Mouse (Mus musculus) forebrain, embryonic 10.5 days (tissue): ENCODE results near the gene Adam17. TPM values are rescaled to one million over a fixed set of nuclear protein-coding genes. Genes with fewer than 3 reads are reported as not detected.

ENCODE experiments used
- DNase-seq: peaks from one replicate; pipeline ENCODE4 v3.0.0-alpha.2; 2017; ENCODE audit warnings: low spot score; ENCODE audit errors: extremely low spot score
- H3K27ac ChIP-seq: fragments of 300-500 bp; sonication (generic); 2 replicates; pipeline ENCODE4 v1.5.1; 2016; ENCODE audit warnings: mild to moderate bottlenecking
- H3K27me3 ChIP-seq: fragments of 300-500 bp; sonication (generic); 2 replicates; pipeline ENCODE4 v1.6.1; 2016; ENCODE audit warnings: mild to moderate bottlenecking; ENCODE audit not compliant: poor library complexity, severe bottlenecking
- H3K36me3 ChIP-seq: fragments of 300-500 bp; sonication (generic); replicated peaks from 2 replicates; pipeline ENCODE4 v1.6.1; 2016; ENCODE audit warnings: mild to moderate bottlenecking, moderate library complexity
- H3K4me1 ChIP-seq: fragments of 300-500 bp; sonication (generic); 2 replicates; pipeline ENCODE4 v1.6.1; 2016
- H3K4me3 ChIP-seq: fragments of 300-500 bp; sonication (generic); 2 replicates; pipeline ENCODE4 v1.5.1; 2016; ENCODE audit warnings: mild to moderate bottlenecking, moderate library complexity
- H3K9me3 ChIP-seq: fragments of 300-500 bp; sonication (generic); 2 replicates; pipeline ENCODE4 v1.6.1; 2016; ENCODE audit warnings: mild to moderate bottlenecking, moderate library complexity
- WGBS: fragments of 180-500 bp; shearing (Covaris S2); methylation state at CpG from one replicate; pipeline ENCODE4 v1.1.7; 2016; 5-methylcytosine and 5-hydroxymethylcytosine counted together
- polyA plus RNA-seq: library from polyadenylated mRNA; unstranded; fragments of >200 nt; fragmentation: Nextera tagmentation; extraction: Ambion mirVana; gene quantifications from 2 replicates; pipeline ENCODE4 v1.2.1, GENCODE M21; 2016

Gene Adam17
- polyA plus RNA-seq, 1 experiment from 2014 or later: 41.1 TPM

DNA sequence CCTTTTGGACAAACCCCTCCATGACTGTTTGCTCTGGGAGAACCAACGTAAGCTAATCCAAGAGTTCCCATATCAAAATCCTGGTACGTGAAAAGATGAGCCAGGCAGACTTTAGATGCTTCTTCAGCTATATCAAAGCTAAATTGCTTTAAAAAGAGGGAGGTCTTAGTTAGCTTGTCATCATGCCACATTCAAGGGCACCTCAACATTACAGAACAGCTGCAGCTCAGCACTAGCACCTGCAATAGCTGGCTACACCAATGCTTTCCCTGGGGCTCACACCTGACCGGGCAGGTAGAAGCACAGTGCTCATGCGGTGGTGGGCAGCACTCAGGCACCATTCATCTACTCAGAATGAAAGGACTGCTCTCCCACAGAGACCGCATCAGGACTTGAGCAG is 32.8 kb downstream of the Adam17 start:
- 91% methylated on average over 5 of the region's 5 CpGs for WGBS
- Histone ChIP-seq H3K27ac (no peak overlapping the region), H3K36me3 (peaks cover 89% of the 10 kb centered on the region), H3K9me3 (no peaks in the 10 kb centered on the region), H3K4me1 (no peaks in the 10 kb centered on the region), H3K27me3 (no peaks in the 10 kb centered on the region), H3K4me3 (no peak overlapping the region)
- no peak for DNase-seq

DNA sequence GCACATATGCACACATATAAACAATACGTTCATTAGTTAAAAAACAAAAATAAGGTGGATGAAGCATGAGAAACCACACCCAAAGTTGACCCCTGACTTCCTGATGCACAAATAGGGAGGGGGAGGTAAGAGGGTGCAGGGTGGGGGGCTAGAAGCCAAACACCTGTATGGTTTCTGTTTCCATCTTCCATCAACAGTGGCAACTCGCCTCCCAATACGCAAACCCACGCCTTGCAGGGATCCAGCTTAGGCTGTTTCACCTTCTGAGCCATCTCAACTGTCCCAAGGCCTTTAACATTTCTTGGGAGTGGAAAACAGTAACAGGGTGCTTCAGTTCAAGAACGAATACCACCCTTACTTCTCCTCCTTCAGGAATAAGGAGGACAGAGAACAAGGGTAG is 36.3 kb downstream of the Adam17 start:
- Histone ChIP-seq H3K27me3 (no peaks in the 10 kb centered on the region), H3K36me3 (peaks cover 90% of the 10 kb centered on the region), H3K4me1 (no peaks in the 10 kb centered on the region), H3K27ac (no peak overlapping the region), H3K4me3 (no peak overlapping the region), H3K9me3 (no peaks in the 10 kb centered on the region)
- 93% methylated on average over 5 of the region's 5 CpGs for WGBS
- DNase-seq: no peak

DNA sequence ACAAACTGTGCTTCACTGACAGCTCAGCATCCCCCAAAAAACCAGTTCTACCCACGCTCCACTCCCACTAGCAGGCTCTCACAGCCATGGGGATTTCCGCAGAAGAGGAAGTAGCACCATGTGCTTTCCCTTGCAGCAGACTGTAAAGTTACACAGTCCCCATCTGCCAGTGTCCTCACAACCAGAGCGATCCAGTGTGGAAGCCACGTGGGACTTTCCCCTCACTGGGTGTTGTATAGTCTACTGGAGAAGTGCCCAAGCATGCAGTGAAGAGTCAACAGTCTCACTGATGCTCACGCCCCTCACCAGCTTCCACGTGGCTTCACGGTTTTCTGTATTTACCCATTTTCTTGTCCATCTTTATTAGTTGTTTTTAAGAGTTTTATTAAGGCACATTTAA is 37.6 kb downstream of the Adam17 start:
- no peak for DNase-seq
- H3K9me3 ChIP-seq: no peaks in the 10 kb centered on the region
- no peaks in the 10 kb centered on the region for H3K4me1 ChIP-seq
- 94% methylated on average over 7 of the region's 7 CpGs for whole genome bisulfite sequencing
- H3K27me3 ChIP-seq: no peaks in the 10 kb centered on the region
- no peak overlapping the region for H3K27ac ChIP-seq
- no peak overlapping the region for H3K4me3 ChIP-seq
- H3K36me3 ChIP-seq: peaks cover 91% of the 10 kb centered on the region

DNA sequence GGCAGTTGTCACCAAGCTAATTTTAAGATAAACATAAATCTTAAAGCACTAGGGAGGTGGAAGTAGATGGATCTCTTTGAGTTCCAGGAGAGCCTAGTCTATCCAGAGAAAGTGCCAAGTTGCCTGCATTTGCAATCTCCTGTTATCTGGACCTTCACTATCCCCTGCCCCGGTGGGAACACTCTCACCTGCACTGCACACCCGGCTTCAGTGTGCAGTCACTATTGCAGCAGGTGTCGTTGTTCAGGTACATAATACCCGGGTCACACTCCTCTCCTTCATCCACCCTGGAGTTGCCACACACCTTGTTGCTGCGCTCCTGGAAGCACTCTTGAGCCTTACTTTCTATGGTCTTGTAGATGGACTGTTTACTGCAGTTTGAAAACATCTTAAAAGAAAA is 39.7 kb downstream of the Adam17 start:
- Histone ChIP-seq H3K27me3 (no peaks in the 10 kb centered on the region), H3K4me1 (no peaks in the 10 kb centered on the region), H3K4me3 (no peak overlapping the region), H3K27ac (no peak overlapping the region), H3K9me3 (no peaks in the 10 kb centered on the region), H3K36me3 (peaks cover 91% of the 10 kb centered on the region)
- DNase-seq: no peak
- WGBS: 91% methylated on average over 5 of the region's 5 CpGs

DNA sequence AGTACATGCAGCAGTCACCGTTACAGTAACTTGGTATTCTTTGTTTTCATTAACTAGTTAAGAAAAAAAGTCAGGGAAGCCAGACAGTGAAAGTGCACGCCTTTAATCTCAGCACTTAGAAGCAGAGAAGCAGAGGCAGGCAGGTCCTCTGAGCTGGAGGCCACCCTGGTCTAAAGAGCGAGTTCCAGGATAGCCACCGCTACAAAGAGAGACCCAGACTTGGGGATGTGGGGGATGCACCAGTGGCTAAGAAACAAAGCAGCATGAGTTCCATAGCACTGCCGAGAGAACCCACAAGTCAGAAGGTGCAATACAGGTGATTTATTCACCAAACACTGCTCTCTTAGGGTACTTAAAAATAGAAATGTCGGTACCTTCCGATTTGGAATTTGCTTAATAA is 40.4 kb downstream of the Adam17 start:
- Histone ChIP-seq H3K36me3 (peaks cover 93% of the 10 kb centered on the region), H3K4me1 (no peaks in the 10 kb centered on the region), H3K9me3 (no peaks in the 10 kb centered on the region), H3K4me3 (no peak overlapping the region), H3K27ac (no peak overlapping the region), H3K27me3 (no peaks in the 10 kb centered on the region)
- 98% methylated on average over 7 of the region's 7 CpGs for WGBS
- DNase-seq: no peak

DNA sequence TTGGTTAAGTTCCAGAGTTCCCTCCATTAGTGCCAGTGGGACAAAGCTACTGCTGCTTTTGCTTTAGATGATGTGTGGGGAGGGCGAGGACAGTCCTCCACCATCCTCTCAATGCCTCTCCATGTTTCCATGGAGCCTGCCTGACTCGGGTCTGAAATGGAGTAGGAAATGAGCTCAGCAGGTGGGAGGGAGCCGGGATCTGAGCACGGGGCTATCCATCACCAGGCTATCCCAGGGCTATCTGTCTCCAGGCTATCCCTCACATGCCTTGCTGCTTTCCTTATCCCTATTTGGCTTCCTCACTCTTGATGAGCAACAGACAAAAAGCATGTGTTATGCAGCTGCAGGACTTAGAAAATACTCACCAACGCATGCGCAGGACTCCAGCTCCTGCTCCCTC is 41.7 kb downstream of the Adam17 start:
- no peaks in the 10 kb centered on the region for H3K27me3 ChIP-seq
- no peaks in the 10 kb centered on the region for H3K4me1 ChIP-seq
- no peak overlapping the region for H3K27ac ChIP-seq
- no peaks in the 10 kb centered on the region for H3K9me3 ChIP-seq
- no peak for DNase-seq
- 83% methylated on average over 6 of the region's 6 CpGs for WGBS
- peaks cover 97% of the 10 kb centered on the region for H3K36me3 ChIP-seq
- no peak overlapping the region for H3K4me3 ChIP-seq

DNA sequence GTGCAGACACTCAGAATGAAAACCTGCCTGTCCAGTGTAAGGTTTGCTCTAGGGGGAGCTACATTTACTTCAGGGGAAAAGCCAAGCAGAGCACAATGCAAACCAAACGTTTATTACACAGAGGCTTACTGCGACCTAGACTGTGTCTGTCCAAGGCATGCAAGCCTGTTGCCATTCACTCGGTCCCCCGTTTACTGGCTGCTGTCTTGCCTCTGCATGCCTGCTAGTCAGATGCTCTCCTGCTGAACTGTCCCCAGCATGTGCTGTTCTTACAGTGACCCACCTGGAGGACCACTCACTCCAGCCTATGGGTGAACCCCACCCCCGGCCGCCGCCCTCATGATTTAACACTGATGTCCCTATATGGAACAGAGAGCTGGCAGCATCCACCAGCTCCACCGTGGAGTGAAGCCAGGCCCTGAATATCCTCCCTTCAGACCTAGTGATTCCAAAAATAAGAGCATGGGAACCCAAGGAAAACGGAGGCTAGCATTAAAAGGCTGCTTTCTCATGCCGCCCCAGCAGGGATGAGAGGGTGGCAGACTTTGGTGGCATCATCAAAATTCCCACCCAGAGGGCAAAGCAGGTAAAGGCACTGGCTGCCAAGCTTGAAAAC is 42.4 kb downstream of the Adam17 start:
- Histone ChIP-seq H3K9me3 (no peaks in the 10 kb centered on the region), H3K36me3 (peaks cover 97% of the 10 kb centered on the region), H3K4me1 (no peaks in the 10 kb centered on the region), H3K27me3 (no peaks in the 10 kb centered on the region), H3K27ac (no peak overlapping the region), H3K4me3 (no peak overlapping the region)
- WGBS: 89% methylated on average over 10 of the region's 10 CpGs
- no peak for DNase-seq

DNA sequence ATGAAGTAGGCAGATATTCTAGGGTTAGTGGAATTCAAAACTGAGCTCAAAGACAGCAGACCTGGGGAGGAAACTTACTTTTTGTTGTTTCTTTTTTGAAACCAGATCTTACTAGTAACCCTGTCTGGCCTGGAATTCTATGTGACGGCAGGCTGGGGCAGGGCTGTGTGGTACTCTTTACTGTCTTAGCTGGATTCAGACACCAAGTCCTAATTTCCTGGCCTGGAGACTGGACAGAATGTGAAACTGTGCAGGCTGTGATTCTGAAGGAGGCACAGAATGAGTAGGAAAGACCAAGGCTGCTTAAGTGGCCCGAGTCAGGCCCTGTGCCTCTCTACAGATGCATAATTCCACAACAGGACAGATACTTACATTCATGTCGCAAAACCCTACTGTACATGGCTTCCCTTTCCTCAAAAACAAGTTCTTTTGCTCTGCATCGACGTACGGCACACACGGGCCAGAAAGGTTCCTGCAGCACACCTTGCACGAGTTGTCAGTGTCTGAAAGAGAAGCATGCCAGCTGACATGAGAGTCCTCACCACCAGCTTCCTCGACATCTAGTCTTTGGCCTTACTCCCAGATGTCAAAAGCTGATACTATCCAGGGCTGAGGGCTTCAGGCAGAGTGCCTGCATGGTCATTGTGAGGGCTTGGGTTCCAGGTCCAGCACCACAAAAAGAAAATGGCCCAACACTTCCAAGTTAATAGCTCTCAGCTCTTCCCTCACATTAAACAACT is 43.6 kb downstream of the Adam17 start:
- 92% methylated on average over 9 of the region's 9 CpGs for WGBS
- no peak for DNase-seq
- peaks cover 97% of the 10 kb centered on the region for H3K36me3 ChIP-seq

DNA sequence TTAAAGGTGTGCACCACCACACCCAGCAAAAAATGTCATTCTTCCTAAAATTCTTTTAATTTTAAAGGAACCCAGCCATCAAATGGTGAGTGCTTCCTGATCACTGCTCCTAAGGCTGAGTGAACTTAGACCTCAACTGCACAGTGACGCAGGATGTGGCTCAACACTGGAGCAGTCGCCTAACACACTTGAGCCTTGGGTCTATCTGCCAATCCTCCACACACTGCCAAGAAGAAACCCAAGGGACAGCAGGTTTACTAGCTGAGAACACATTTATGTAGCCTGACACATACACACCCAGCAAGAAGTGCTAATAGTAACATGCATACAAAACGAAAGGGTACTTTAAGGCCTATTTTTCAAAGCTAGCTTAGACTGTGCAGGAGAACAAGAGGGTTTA is 47.1 kb downstream of the Adam17 start:
- WGBS: 96% methylated on average over 3 of the region's 3 CpGs
- DNase-seq: no peak
- H3K36me3 ChIP-seq: peaks cover 100% of the 10 kb centered on the region
- H3K27ac ChIP-seq: no peak overlapping the region
- no peaks in the 10 kb centered on the region for H3K27me3 ChIP-seq
- H3K4me3 ChIP-seq: no peak overlapping the region
- no peaks in the 10 kb centered on the region for H3K9me3 ChIP-seq
- H3K4me1 ChIP-seq: no peaks in the 10 kb centered on the region

More for the DNA sequence above, 43.6 kb downstream of the Adam17 start:
- no peaks in the 10 kb centered on the region for H3K9me3 ChIP-seq
- no peaks in the 10 kb centered on the region for H3K4me1 ChIP-seq
- no peak overlapping the region for H3K4me3 ChIP-seq
- no peak overlapping the region for H3K27ac ChIP-seq
- H3K27me3 ChIP-seq: no peaks in the 10 kb centered on the region

DNA sequence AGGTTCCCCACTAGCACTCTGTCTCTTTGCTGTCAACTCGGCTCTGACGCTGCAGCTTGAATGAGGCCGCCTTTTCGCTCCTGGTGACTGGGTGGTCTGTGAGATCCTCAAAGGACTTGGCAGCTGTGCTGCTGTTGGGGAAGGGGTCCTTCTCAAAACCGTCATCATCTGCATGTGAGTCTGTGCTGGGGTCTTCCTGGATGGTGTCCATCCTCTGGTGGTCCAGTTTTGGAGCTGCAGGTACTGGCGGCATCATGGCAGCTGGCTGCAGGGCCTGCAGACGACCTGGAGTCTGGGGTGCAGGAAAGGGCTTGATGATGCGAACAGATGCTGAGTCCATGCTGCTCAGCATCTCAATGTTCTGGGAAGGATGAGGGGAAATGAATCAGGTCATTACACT is 48.2 kb downstream of the Adam17 start:
- WGBS: 92% methylated on average over 8 of the region's 8 CpGs
- no peak overlapping the region for H3K4me3 ChIP-seq
- H3K27me3 ChIP-seq: no peaks in the 10 kb centered on the region
- H3K4me1 ChIP-seq: no peaks in the 10 kb centered on the region
- H3K27ac ChIP-seq: no peak overlapping the region
- no peaks in the 10 kb centered on the region for H3K9me3 ChIP-seq
- H3K36me3 ChIP-seq: peaks cover 100% of the 10 kb centered on the region
- DNase-seq: no peak

DNA sequence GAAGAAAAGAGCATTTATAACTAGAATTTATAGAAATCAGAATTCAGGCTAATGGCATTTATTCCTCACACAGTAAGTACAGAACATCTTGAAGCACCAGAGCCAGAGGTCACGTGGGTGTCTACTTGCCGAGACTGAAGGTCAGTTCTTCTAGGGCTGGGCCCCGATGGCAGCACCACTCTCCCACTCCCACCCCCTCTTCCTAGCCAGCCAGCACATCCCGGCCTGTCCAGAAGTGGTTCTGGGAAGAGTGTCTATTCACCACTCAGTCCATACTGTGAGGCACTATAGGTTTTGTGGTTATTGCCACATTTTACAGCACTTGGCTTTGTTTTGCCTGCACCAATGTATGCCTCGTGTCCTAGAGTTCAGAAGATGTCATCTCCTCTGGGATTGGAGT is 49.3 kb downstream of the Adam17 start:
- DNase-seq: no peak
- Histone ChIP-seq H3K27me3 (no peaks in the 10 kb centered on the region), H3K36me3 (peaks cover 99% of the 10 kb centered on the region)

DNA sequence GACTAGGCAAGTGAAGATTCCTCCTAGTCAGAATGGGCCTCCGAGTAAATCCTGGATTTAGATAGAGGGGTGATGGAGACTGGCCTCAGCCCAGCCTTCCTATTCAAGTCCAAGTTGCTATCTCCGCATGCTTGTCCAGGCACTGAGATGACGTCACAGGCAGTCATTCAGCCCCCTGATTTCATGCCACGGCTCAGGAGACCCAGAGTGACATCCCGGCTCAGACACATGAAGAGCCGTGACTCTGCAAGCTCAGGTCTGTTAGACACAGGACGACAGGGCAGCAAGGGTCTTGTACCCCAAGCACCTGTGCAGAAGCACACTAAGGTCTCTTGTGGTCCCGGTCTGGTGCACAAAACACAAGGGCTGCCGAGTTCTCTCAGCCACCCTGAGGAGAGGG is 50.6 kb downstream of the Adam17 start:
- no peaks in the 10 kb centered on the region for H3K4me1 ChIP-seq
- H3K36me3 ChIP-seq: peaks cover 93% of the 10 kb centered on the region
- no peaks in the 10 kb centered on the region for H3K9me3 ChIP-seq
- WGBS: 91% methylated on average over 9 of the region's 9 CpGs
- DNase-seq: no peak
- no peaks in the 10 kb centered on the region for H3K27me3 ChIP-seq
- no peak overlapping the region for H3K27ac ChIP-seq
- no peak overlapping the region for H3K4me3 ChIP-seq

More for the DNA sequence above, 49.3 kb downstream of the Adam17 start:
- Histone ChIP-seq H3K4me1 (no peaks in the 10 kb centered on the region), H3K27ac (no peak overlapping the region), H3K4me3 (no peak overlapping the region), H3K9me3 (no peaks in the 10 kb centered on the region)
- 89% methylated on average over 5 of the region's 5 CpGs for WGBS

DNA sequence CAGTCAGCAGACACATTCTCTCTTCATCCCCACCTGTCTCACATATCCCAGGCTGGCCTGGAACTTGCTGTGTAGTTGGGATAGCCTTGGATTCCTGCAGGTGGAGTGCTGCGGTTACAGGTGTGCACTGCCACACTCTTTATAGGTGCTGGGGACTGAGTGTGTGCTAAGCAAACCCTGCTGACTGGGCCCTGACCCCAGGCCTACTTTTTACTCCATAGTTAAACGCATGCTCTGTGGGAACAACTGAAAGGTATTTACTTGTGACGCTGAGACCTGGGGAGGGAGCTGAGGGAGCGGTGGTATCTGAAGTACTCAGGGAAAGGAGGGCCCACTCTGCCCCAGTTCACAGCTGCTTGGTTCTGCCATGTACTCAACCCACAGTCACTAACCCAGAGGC is 51.1 kb downstream of the Adam17 start:
- H3K27me3 ChIP-seq: no peaks in the 10 kb centered on the region
- 87% methylated on average over 4 of the region's 4 CpGs for WGBS
- H3K36me3 ChIP-seq: peaks cover 88% of the 10 kb centered on the region
- peaks cover under 1% of the 10 kb centered on the region; the same call in 1 of the 2 replicates for H3K4me1 ChIP-seq
- no peak for DNase-seq
- no peaks in the 10 kb centered on the region for H3K9me3 ChIP-seq
- no peak overlapping the region for H3K4me3 ChIP-seq
- no peak overlapping the region for H3K27ac ChIP-seq
